Mouse (Mus musculus) neural tube, embryonic 14.5 days (tissue): ENCODE data around the gene Gria2. TPM values are rescaled to one million over a fixed set of nuclear protein-coding genes. Genes with fewer than 3 reads are reported as not detected.

Experiments used
- ATAC-seq: fragments of 200-750 bp; cut with Nextera tagmentation; 2 replicates; pipeline ENCODE4 v1.8.0; 2017; ENCODE audit warnings: low read depth, mild to moderate bottlenecking, moderate TSS enrichment, moderate library complexity
- H3K27ac ChIP-seq: fragments of 300-500 bp; sonication (generic); 2 replicates; pipeline ENCODE4 v1.5.1; 2014; ENCODE audit warnings: low read depth, mild to moderate bottlenecking, control low read depth, low read length, moderate library complexity, mixed read lengths
- H3K27me3 ChIP-seq: fragments of 300-500 bp; sonication (generic); 2 replicates; pipeline ENCODE4 v1.6.1; 2014; ENCODE audit warnings: low read length; ENCODE audit not compliant: control insufficient read depth, insufficient read depth
- H3K36me3 ChIP-seq: fragments of 300-500 bp; sonication (generic); 2 replicates; pipeline ENCODE4 v1.6.1; 2014; ENCODE audit warnings: low read length, mixed read lengths; ENCODE audit not compliant: control insufficient read depth, insufficient read depth
- H3K4me1 ChIP-seq: fragments of 300-500 bp; sonication (generic); 2 replicates; pipeline ENCODE4 v1.6.1; 2014; ENCODE audit warnings: low read length; ENCODE audit not compliant: control insufficient read depth, insufficient read depth
- H3K4me2 ChIP-seq: fragments of 300-500 bp; sonication (generic); 2 replicates; pipeline ENCODE4 v1.6.1; 2014; ENCODE audit warnings: mild to moderate bottlenecking, low read depth, low read length, control low read depth
- H3K4me3 ChIP-seq: fragments of 300-500 bp; sonication (generic); 2 replicates; pipeline ENCODE4 v1.5.1; 2014; ENCODE audit warnings: low read depth, low read length, control low read depth, mixed read lengths
- H3K9ac ChIP-seq: fragments of 300-500 bp; sonication (generic); replicated peaks from 2 replicates; pipeline ENCODE4 v1.6.1; 2014; ENCODE audit warnings: low read depth, mild to moderate bottlenecking, control low read depth, low read length, mixed read lengths
- H3K9me3 ChIP-seq: fragments of 300-500 bp; sonication (generic); 2 replicates; pipeline ENCODE4 v1.6.1; 2016; ENCODE audit warnings: low read length; ENCODE audit not compliant: control insufficient read depth
- WGBS: fragments of 180-500 bp; shearing (Covaris S2); extraction: QIAGEN DNeasy Blood & Tissue Kit; methylation state at CpG from one replicate; pipeline ENCODE4 v1.1.7; 2014; 5-methylcytosine and 5-hydroxymethylcytosine counted together
- polyA plus RNA-seq: library from polyadenylated mRNA; unstranded; fragments of >200 nt; fragmentation: Nextera tagmentation; extraction: Ambion mirVana; gene quantifications from 2 replicates; pipeline ENCODE4 v1.2.1, GENCODE M21; 2014

Gria2 gene
- polyA plus RNA-seq, result 198 and 293 TPM in 2 replicates

GRCm38 (mm10) chr3:80802596-80803081 is at the start of gene Gria2:
Gene Gria2, minus strand, starts transcription at chr3:80802835.
- Histone ChIP-seq H3K4me2 (peak within 1 kb of the TSS; percentile 76), H3K4me1 (peaks cover 23% of the 10 kb centered on the region), H3K9ac (peak within 1 kb of the TSS; percentile 80), H3K36me3 (no peaks in the 10 kb centered on the region), H3K4me3 (peak within 1 kb of the TSS; percentile 52), H3K27me3 (no peaks in the 10 kb centered on the region), H3K9me3 (no peaks in the 10 kb centered on the region), H3K27ac (peak within 1 kb of the TSS; percentile 92)
- ATAC-seq, result peak; percentile 95
- under 1% methylated on average over 35 of the region's 35 CpGs for WGBS

GRCm38 (mm10) chr3:80850947-80851346 is 48.3 kb upstream of the Gria2 start:
- Histone ChIP-seq H3K36me3 (no peaks in the 10 kb centered on the region), H3K27me3 (no peaks in the 10 kb centered on the region), H3K9ac (no peak overlapping the region), H3K4me1 (no peaks in the 10 kb centered on the region), H3K4me2 (no peak overlapping the region), H3K4me3 (no peak overlapping the region), H3K27ac (no peak overlapping the region), H3K9me3 (no peaks in the 10 kb centered on the region)
- 83% methylated on average over 10 of the region's 10 CpGs for WGBS
- no peak for ATAC-seq

- H3K36me3 ChIP-seq, result no peaks in the 10 kb centered on the region
- H3K4me2 ChIP-seq, result no peak overlapping the region
- no peak overlapping the region for H3K9ac ChIP-seq
- no peaks in the 10 kb centered on the region for H3K4me1 ChIP-seq
- H3K27me3 ChIP-seq, result no peaks in the 10 kb centered on the region
- no peak overlapping the region for H3K4me3 ChIP-seq
- no peak for ATAC-seq
- H3K27ac ChIP-seq, result no peak overlapping the region
- no peaks in the 10 kb centered on the region for H3K9me3 ChIP-seq
- 82% methylated on average over 2 of the region's 2 CpGs for WGBS
Measured at GRCm38 (mm10) chr3:80845634-80846033, 43.0 kb upstream of the Gria2 start.

- H3K27me3 ChIP-seq, result no peaks in the 10 kb centered on the region
- H3K9ac ChIP-seq, result no peak overlapping the region
- H3K36me3 ChIP-seq, result no peaks in the 10 kb centered on the region
- 79% methylated on average over 5 of the region's 5 CpGs for WGBS
- no peak overlapping the region for H3K4me3 ChIP-seq
- H3K4me2 ChIP-seq, result no peak overlapping the region
- H3K27ac ChIP-seq, result no peak overlapping the region
- H3K4me1 ChIP-seq, result no peaks in the 10 kb centered on the region
- ATAC-seq, result no peak
- no peaks in the 10 kb centered on the region for H3K9me3 ChIP-seq
Measured at GRCm38 (mm10) chr3:80839845-80840244, 37.2 kb upstream of the Gria2 start.

- Histone ChIP-seq H3K4me1 (no peaks in the 10 kb centered on the region), H3K4me2 (no peak overlapping the region), H3K27me3 (no peaks in the 10 kb centered on the region), H3K27ac (no peak overlapping the region), H3K36me3 (no peaks in the 10 kb centered on the region), H3K4me3 (no peak overlapping the region), H3K9me3 (no peaks in the 10 kb centered on the region), H3K9ac (no peak overlapping the region)
- ATAC-seq, result no peak
- 64% methylated on average over 3 of the region's 3 CpGs for WGBS
Measured at GRCm38 (mm10) chr3:80837583-80837982, 34.9 kb upstream of the Gria2 start.

GRCm38 (mm10) chr3:80823975-80824374 is 21.3 kb upstream of the Gria2 start:
- H3K36me3 ChIP-seq, result no peaks in the 10 kb centered on the region
- no peaks in the 10 kb centered on the region for H3K9me3 ChIP-seq
- H3K27me3 ChIP-seq, result no peaks in the 10 kb centered on the region
- 94% methylated on average over 1 of the region's 1 CpGs for WGBS
- ATAC-seq, result no peak
- no peak overlapping the region for H3K9ac ChIP-seq
- H3K4me3 ChIP-seq, result no peak overlapping the region
- no peak overlapping the region for H3K4me2 ChIP-seq
- no peak overlapping the region for H3K27ac ChIP-seq
- H3K4me1 ChIP-seq, result no peaks in the 10 kb centered on the region

GRCm38 (mm10) chr3:80818619-80819018 is 16.0 kb upstream of the Gria2 start:
- H3K27ac ChIP-seq, result no peak overlapping the region
- H3K36me3 ChIP-seq, result no peaks in the 10 kb centered on the region
- no peak for ATAC-seq
- no peaks in the 10 kb centered on the region for H3K27me3 ChIP-seq
- no peak overlapping the region for H3K9ac ChIP-seq
- no peaks in the 10 kb centered on the region for H3K4me1 ChIP-seq
- WGBS, result 95% methylated on average over 1 of the region's 1 CpGs
- no peaks in the 10 kb centered on the region for H3K9me3 ChIP-seq
- H3K4me3 ChIP-seq, result no peak overlapping the region
- no peak overlapping the region for H3K4me2 ChIP-seq

- Histone ChIP-seq H3K9ac (no peak overlapping the region), H3K4me3 (no peak overlapping the region), H3K4me2 (no peak overlapping the region), H3K9me3 (no peaks in the 10 kb centered on the region), H3K27ac (no peak overlapping the region), H3K27me3 (no peaks in the 10 kb centered on the region), H3K4me1 (no peaks in the 10 kb centered on the region), H3K36me3 (no peaks in the 10 kb centered on the region)
- no peak for ATAC-seq
Measured at GRCm38 (mm10) chr3:80813734-80814133, 11.1 kb upstream of the Gria2 start.

GRCm38 (mm10) chr3:80812237-80812636 is 9.6 kb upstream of the Gria2 start:
- H3K4me2 ChIP-seq, result no peak overlapping the region
- no peaks in the 10 kb centered on the region for H3K9me3 ChIP-seq
- 83% methylated on average over 3 of the region's 3 CpGs for WGBS
- ATAC-seq, result no peak
- no peak overlapping the region for H3K4me3 ChIP-seq
- no peak overlapping the region for H3K27ac ChIP-seq
- H3K9ac ChIP-seq, result no peak overlapping the region
- no peaks in the 10 kb centered on the region for H3K27me3 ChIP-seq
- no peaks in the 10 kb centered on the region for H3K4me1 ChIP-seq
- H3K36me3 ChIP-seq, result no peaks in the 10 kb centered on the region
